Mouse (Mus musculus): ENCODE data around the gene Kdelr3. TPM values are rescaled to one million over a fixed set of nuclear protein-coding genes. Genes with fewer than 3 reads are reported as not detected.
A peak's percentile ranks its signal among the peaks of the same experiment; 100 is the strongest.

Gene Kdelr3
- polyA plus RNA-seq, 1 experiment from 2014 or later: 11.8 TPM

- Histone ChIP-seq H3K9ac (replicated peaks; ENCODE audit: low read length) (no peak overlapping the region), H3K4me3 (ENCODE audit: low read depth, low read length) (no peak overlapping the region), H3K9me3 (replicated peaks; ENCODE audit: control insufficient read depth, low read length) (no peaks in the 10 kb centered on the region), H3K27me3 (ENCODE audit: control insufficient read depth, insufficient read depth, low read length) (no peaks in the 10 kb centered on the region), H3K27ac (replicated peaks; ENCODE audit: low read depth, low read length) (no peak overlapping the region), H3K4me2 (ENCODE audit: low read depth, low read length) (no peak overlapping the region), H3K4me1 (ENCODE audit: control insufficient read depth, insufficient read depth, low read length) (no peaks in the 10 kb centered on the region), H3K36me3 (replicated peaks; ENCODE audit: control insufficient read depth, insufficient read depth, low read depth, low read length) (peaks cover 39% of the 10 kb centered on the region)
- DNase-seq (ENCODE audit: low spot score) (no peak), ATAC-seq (replicated peaks; ENCODE audit: insufficient number of reproducible peaks, low FRiP score, low TSS enrichment, low read depth) (0 out of 2 replicates have a peak, but pooled peaks have one; percentile 49)
- WGBS: 84% methylated on average over 3 of the region's 3 CpGs
Measured at GRCm38 (mm10) chr15:79533796-79534195, 17.6 kb downstream of the Kdelr3 start.

DNA sequence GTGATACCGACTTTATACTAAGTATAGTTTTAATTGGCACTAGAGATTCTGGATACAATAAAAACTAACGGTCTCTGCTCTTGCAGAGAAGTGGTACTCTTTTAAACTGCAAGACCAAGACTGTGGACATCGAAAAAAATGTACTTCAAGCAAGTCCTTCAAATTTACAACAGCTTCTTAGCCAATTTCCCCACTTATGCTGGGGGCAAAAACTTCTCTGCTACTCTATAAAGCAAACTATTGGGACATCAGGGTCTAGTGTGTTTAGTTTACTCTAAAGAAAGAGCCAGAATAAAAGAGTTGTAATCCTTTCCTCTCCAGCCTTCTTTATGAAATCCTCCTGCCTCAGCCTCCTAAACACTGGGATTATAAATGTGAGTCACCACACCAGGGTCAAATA, 27.8 kb downstream of the Kdelr3 start:
- H3K36me3 ChIP-seq (replicated peaks; ENCODE audit: control insufficient read depth, insufficient read depth, low read depth, low read length): peaks cover 27% of the 10 kb centered on the region
- H3K4me3 ChIP-seq (ENCODE audit: low read depth, low read length): no peak overlapping the region; the same call in 1 of the 2 replicates
- H3K27ac ChIP-seq (replicated peaks; ENCODE audit: low read depth, low read length): no peak overlapping the region
- H3K9me3 ChIP-seq (replicated peaks; ENCODE audit: control insufficient read depth, low read length): no peaks in the 10 kb centered on the region
- H3K4me2 ChIP-seq (ENCODE audit: low read depth, low read length): no peak overlapping the region
- DNase-seq (ENCODE audit: low spot score): no peak
- no peak for ATAC-seq (replicated peaks; ENCODE audit: insufficient number of reproducible peaks, low FRiP score, low TSS enrichment, low read depth)
- H3K27me3 ChIP-seq (ENCODE audit: control insufficient read depth, insufficient read depth, low read length): no peaks in the 10 kb centered on the region
- no peak overlapping the region for H3K9ac ChIP-seq (replicated peaks; ENCODE audit: low read length)
- WGBS: 94% methylated on average over 3 of the region's 3 CpGs
- H3K4me1 ChIP-seq (ENCODE audit: control insufficient read depth, insufficient read depth, low read length): no peaks in the 10 kb centered on the region

- no peaks in the 10 kb centered on the region for H3K27me3 ChIP-seq (ENCODE audit: control insufficient read depth, insufficient read depth, low read length)
- peak overlapping the region; percentile 93 for H3K4me3 ChIP-seq (ENCODE audit: low read depth, low read length)
- DNase-seq (ENCODE audit: low spot score): no peak
- peaks cover 16% of the 10 kb centered on the region for H3K36me3 ChIP-seq (replicated peaks; ENCODE audit: control insufficient read depth, insufficient read depth, low read depth, low read length)
- 3% methylated on average over 3 of the region's 3 CpGs for WGBS
- no peak for ATAC-seq (replicated peaks; ENCODE audit: insufficient number of reproducible peaks, low FRiP score, low TSS enrichment, low read depth)
- H3K9me3 ChIP-seq (replicated peaks; ENCODE audit: control insufficient read depth, low read length): no peaks in the 10 kb centered on the region
- H3K4me2 ChIP-seq (ENCODE audit: low read depth, low read length): peak overlapping the region; percentile 80
- H3K27ac ChIP-seq (replicated peaks; ENCODE audit: low read depth, low read length): peak overlapping the region; percentile 95
- H3K9ac ChIP-seq (replicated peaks; ENCODE audit: low read length): peak overlapping the region; percentile 99
- no peaks in the 10 kb centered on the region for H3K4me1 ChIP-seq (ENCODE audit: control insufficient read depth, insufficient read depth, low read length)
Measured at GRCm38 (mm10) chr15:79545496-79545895, 29.3 kb downstream of the Kdelr3 start.

DNA sequence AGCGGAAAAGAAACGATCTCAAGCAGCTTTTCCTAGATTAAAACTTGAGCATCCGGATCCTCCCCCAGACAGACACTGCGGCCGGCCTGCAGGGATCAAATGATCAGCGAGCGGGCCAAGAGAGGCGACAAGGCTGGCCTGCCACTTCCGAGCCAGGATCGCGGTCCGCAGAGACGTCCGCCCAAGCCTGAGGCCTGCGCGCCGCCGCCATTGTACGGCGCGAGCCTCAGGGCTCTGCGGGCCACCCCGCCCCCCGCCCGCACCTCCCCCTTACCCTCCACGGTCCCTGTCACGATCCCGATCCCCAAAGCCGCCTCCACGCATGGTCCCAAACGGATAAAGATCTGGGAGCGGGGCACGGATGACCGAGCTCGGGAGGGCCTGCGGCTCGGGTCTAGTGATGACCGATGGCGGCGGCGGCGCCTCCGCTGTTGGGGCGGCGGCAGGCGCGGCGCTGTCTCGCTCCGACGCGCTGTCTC, 29.7 kb downstream of the Kdelr3 start:
- Histone ChIP-seq H3K27ac (replicated peaks; ENCODE audit: low read depth, low read length) (peak overlapping the region; percentile 95), H3K4me3 (ENCODE audit: low read depth, low read length) (peak overlapping the region; percentile 93), H3K9me3 (replicated peaks; ENCODE audit: control insufficient read depth, low read length) (no peaks in the 10 kb centered on the region), H3K9ac (replicated peaks; ENCODE audit: low read length) (peak overlapping the region; percentile 99), H3K4me1 (ENCODE audit: control insufficient read depth, insufficient read depth, low read length) (no peaks in the 10 kb centered on the region), H3K36me3 (replicated peaks; ENCODE audit: control insufficient read depth, insufficient read depth, low read depth, low read length) (peaks cover 12% of the 10 kb centered on the region), H3K27me3 (ENCODE audit: control insufficient read depth, insufficient read depth, low read length) (no peaks in the 10 kb centered on the region), H3K4me2 (ENCODE audit: low read depth, low read length) (peak overlapping the region; percentile 80)
- peak; percentile 59 for DNase-seq (ENCODE audit: low spot score)
- WGBS: 0% methylated on average over 51 of the region's 52 CpGs
- ATAC-seq (replicated peaks; ENCODE audit: insufficient number of reproducible peaks, low FRiP score, low TSS enrichment, low read depth): peak; percentile 67

DNA sequence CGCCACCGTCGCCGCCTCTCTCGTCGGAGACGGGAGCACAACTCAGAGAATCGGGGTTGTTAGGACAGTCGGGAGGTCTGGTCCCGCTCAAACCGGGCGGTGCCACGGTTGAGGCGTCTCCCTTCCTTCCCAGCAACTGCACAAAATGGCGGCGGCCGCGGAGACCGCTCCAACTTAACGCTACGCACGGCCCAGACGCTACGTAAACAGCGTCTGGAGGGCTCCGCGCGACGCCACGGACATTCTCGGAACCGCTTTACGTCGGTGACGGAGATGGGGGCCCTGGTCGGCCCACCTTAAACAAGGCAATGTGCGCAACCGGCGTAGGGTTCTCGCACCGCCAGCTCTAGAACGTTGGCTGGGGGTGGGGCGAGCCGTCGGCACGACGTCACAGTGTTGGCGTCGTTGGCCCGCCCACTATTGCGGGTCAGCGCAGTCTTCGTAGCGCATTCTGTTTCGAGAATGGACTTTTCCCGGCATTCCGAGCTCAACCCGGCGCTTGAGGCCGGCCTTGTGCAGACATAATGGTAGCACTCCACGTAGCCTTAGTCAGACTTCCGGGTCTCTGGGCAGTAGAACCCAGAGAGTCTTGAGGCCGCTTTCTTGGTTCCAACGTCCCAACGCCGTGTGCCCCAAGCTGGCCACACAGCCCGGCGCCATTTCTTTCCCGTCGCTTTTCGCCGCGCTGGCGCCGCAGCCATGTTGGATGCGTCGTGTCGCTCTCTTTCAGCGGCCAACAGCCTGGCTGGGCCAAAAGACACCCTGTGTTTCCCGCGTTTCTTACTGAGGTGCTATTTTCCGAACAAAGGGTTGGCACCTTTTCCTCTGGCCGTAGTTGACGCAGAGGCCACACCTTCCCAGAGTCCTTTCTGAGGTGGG, 30.4 kb downstream of the Kdelr3 start, which contains the start of gene Ddx17:
TSS of gene Ddx17 (minus strand) at position 332 of the 879 bp plus-strand sequence.
- Histone ChIP-seq H3K4me1 (ENCODE audit: control insufficient read depth, insufficient read depth, low read length) (no peaks in the 10 kb centered on the region), H3K36me3 (replicated peaks; ENCODE audit: control insufficient read depth, insufficient read depth, low read depth, low read length) (peaks cover 9% of the 10 kb centered on the region), H3K9me3 (replicated peaks; ENCODE audit: control insufficient read depth, low read length) (no peaks in the 10 kb centered on the region), H3K27ac (replicated peaks; ENCODE audit: low read depth, low read length) (peak within 1 kb of the TSS; percentile 95), H3K27me3 (ENCODE audit: control insufficient read depth, insufficient read depth, low read length) (no peaks in the 10 kb centered on the region), H3K4me2 (ENCODE audit: low read depth, low read length) (peak within 1 kb of the TSS; percentile 80), H3K9ac (replicated peaks; ENCODE audit: low read length) (peak within 1 kb of the TSS; percentile 99), H3K4me3 (ENCODE audit: low read depth, low read length) (peak within 1 kb of the TSS; percentile 93)
- ATAC-seq (replicated peaks; ENCODE audit: insufficient number of reproducible peaks, low FRiP score, low TSS enrichment, low read depth): peak; percentile 94
- 2% methylated on average over 84 of the region's 84 CpGs for WGBS
- DNase-seq (ENCODE audit: low spot score): peak; percentile 99

DNA sequence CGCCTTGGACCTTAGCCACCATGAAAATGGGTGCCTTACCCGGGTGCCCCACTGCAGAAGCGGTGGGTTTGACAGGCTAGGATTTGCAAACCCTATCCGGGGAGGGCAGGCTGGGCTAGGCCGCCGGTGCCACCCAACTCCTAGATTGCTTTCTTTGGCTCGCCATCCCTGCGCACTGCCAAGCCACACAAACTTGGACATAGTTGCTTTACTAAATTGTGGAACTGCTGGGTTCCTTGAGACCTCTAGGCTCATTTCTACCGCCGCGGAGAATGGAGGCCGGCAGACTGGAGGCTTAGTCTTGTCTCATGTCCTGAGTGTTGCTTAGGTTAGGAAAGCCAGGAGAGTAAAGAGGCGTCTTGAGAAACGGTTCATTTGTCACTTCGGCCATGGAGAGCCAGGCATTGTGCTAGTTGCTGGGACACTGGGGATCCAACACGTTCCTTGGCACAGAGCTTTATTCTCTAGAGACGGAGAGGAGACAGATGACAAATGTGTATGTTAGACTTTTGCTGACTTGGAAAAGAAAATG, 31.1 kb downstream of the Kdelr3 start:
- ATAC-seq (replicated peaks; ENCODE audit: insufficient number of reproducible peaks, low FRiP score, low TSS enrichment, low read depth) (peak; percentile 21; the same call in 1 of the 2 replicates), DNase-seq (ENCODE audit: low spot score) (no peak)
- peaks cover 9% of the 10 kb centered on the region for H3K36me3 ChIP-seq (replicated peaks; ENCODE audit: control insufficient read depth, insufficient read depth, low read depth, low read length)
- H3K27ac ChIP-seq (replicated peaks; ENCODE audit: low read depth, low read length): peak overlapping the region; percentile 95
- no peaks in the 10 kb centered on the region for H3K27me3 ChIP-seq (ENCODE audit: control insufficient read depth, insufficient read depth, low read length)
- peak overlapping the region; percentile 93 for H3K4me3 ChIP-seq (ENCODE audit: low read depth, low read length)
- H3K4me2 ChIP-seq (ENCODE audit: low read depth, low read length): peak overlapping the region; percentile 74
- 80% methylated on average over 17 of the region's 17 CpGs for WGBS
- no peaks in the 10 kb centered on the region for H3K4me1 ChIP-seq (ENCODE audit: control insufficient read depth, insufficient read depth, low read length)
- peak overlapping the region; percentile 82 for H3K9ac ChIP-seq (replicated peaks; ENCODE audit: low read length)
- no peaks in the 10 kb centered on the region for H3K9me3 ChIP-seq (replicated peaks; ENCODE audit: control insufficient read depth, low read length)

- Histone ChIP-seq H3K27me3 (ENCODE audit: control insufficient read depth, insufficient read depth, low read length) (no peaks in the 10 kb centered on the region), H3K4me2 (ENCODE audit: low read depth, low read length) (no peak overlapping the region), H3K27ac (replicated peaks; ENCODE audit: low read depth, low read length) (no peak overlapping the region), H3K4me1 (ENCODE audit: control insufficient read depth, insufficient read depth, low read length) (no peaks in the 10 kb centered on the region), H3K9ac (replicated peaks; ENCODE audit: low read length) (no peak overlapping the region), H3K9me3 (replicated peaks; ENCODE audit: control insufficient read depth, low read length) (no peaks in the 10 kb centered on the region), H3K4me3 (ENCODE audit: low read depth, low read length) (no peak overlapping the region), H3K36me3 (replicated peaks; ENCODE audit: control insufficient read depth, insufficient read depth, low read depth, low read length) (peaks cover 6% of the 10 kb centered on the region)
- ATAC-seq (replicated peaks; ENCODE audit: insufficient number of reproducible peaks, low FRiP score, low TSS enrichment, low read depth) (no peak), DNase-seq (ENCODE audit: low spot score) (no peak)
- WGBS: 96% methylated on average over 2 of the region's 2 CpGs
Measured at GRCm38 (mm10) chr15:79548226-79548625, 32.0 kb downstream of the Kdelr3 start.

DNA sequence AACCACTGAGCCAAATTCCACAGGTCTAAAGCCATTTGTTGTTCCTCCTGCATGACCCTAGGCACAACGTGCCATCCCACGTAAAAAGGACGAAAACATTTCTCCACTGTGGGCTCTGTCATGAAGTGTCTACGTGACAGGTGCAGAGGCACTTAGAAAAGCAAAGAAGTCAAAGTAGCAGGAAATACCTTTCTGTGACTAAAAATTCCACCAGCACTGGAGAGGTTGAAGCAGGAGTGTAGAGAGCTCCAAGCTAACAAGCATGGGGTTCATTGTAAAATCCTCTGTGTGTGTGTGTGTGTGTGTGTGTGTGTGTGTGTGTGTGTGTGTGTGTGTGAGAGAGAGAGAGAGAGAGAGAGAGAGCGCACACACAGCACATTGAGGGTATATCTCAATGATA, 36.4 kb downstream of the Kdelr3 start:
- Histone ChIP-seq H3K4me3 (ENCODE audit: low read depth, low read length) (no peak overlapping the region), H3K27ac (replicated peaks; ENCODE audit: low read depth, low read length) (no peak overlapping the region), H3K27me3 (ENCODE audit: control insufficient read depth, insufficient read depth, low read length) (no peaks in the 10 kb centered on the region), H3K36me3 (replicated peaks; ENCODE audit: control insufficient read depth, insufficient read depth, low read depth, low read length) (no peaks in the 10 kb centered on the region), H3K9ac (replicated peaks; ENCODE audit: low read length) (no peak overlapping the region), H3K9me3 (replicated peaks; ENCODE audit: control insufficient read depth, low read length) (no peaks in the 10 kb centered on the region), H3K4me1 (ENCODE audit: control insufficient read depth, insufficient read depth, low read length) (no peaks in the 10 kb centered on the region), H3K4me2 (ENCODE audit: low read depth, low read length) (no peak overlapping the region)
- no peak for DNase-seq (ENCODE audit: low spot score)
- 73% methylated on average over 5 of the region's 5 CpGs for WGBS
- ATAC-seq (replicated peaks; ENCODE audit: insufficient number of reproducible peaks, low FRiP score, low TSS enrichment, low read depth): no peak

All from embryonic facial prominence, embryonic 11.5 days (tissue).